Mouse (Mus musculus) heart, postnatal 10 days (tissue): ENCODE data around the gene Coa3. TPM values are rescaled to one million over a fixed set of nuclear protein-coding genes. Genes with fewer than 3 reads are reported as not detected.
A peak's percentile ranks its signal among the peaks of the same experiment; 100 is the strongest.

Experiments used
- DNase-seq, 2 experiments: peaks; one replicate each; pipeline ENCODE4 v3.0.0; 2021
- intact Hi-C: fragments of 180-260 bp; cut with DNase I; formaldehyde crosslinking; loops from one replicate; pipeline ENCODE4 v1.15.1; 2025
- total RNA-seq, 2 experiments: library from RNA; stranded (reverse); gene quantifications; 2 replicates each; pipeline ENCODE4 v1.2.3; 2021

The Coa3 gene
- total RNA-seq, 2 experiments from 2014 or later = 84.2 to 92.6 TPM

GRCm38 (mm10) chr11:101287306-101287705 is 8.4 kb upstream of the Coa3 start:
- intact Hi-C loops = no loop called here
- DNase-seq = no peak

GRCm38 (mm10) chr11:101283805-101284204 is 4.9 kb upstream of the Coa3 start:
- no peak for DNase-seq
- intact Hi-C loops = no loop called here

GRCm38 (mm10) chr11:101282896-101283295 is 4.0 kb upstream of the Coa3 start:
- no peak for DNase-seq
- intact Hi-C loops = no loop called here

GRCm38 (mm10) chr11:101280837-101281236 is 1.9 kb upstream of the Coa3 start:
- intact Hi-C loops = no loop called here
- no peak for DNase-seq

GRCm38 (mm10) chr11:101279193-101279569 is 267 bp upstream of the Coa3 start:
- DNase-seq = no peak
- intact Hi-C loops = loop anchor here (2.0 kb wide), 1 partner anchor 26 kb away; the partner anchor contains the start of gene Vps25

GRCm38 (mm10) chr11:101277381-101278222 is 1.3 kb downstream of the Coa3 start:
- intact Hi-C loops = loop anchor here (2.0 kb wide), 1 partner anchor 25 kb away; the partner anchor contains the start of gene Vps25
- no peak for DNase-seq

- no peak for DNase-seq
- intact Hi-C loops = no loop called here
These were observed 2.4 kb downstream of the Coa3 start for GRCm38 (mm10) chr11:101276319-101277070.

- intact Hi-C loops = no loop called here
- DNase-seq = no peak
These were observed 3.6 kb downstream of the Coa3 start for GRCm38 (mm10) chr11:101275309-101275708.

- no peak for DNase-seq
- intact Hi-C loops = no loop called here
These were observed 6.5 kb downstream of the Coa3 start for GRCm38 (mm10) chr11:101272446-101272845.

- no peak for DNase-seq
- intact Hi-C loops = no loop called here
These were observed 9.3 kb downstream of the Coa3 start for GRCm38 (mm10) chr11:101269577-101270116.

- DNase-seq = no peak
- intact Hi-C loops = no loop called here
These were observed 13.0 kb downstream of the Coa3 start for GRCm38 (mm10) chr11:101265906-101266305.

- intact Hi-C loops = no loop called here
- DNase-seq = no peak
These were observed 13.9 kb downstream of the Coa3 start for GRCm38 (mm10) chr11:101264954-101265471.

GRCm38 (mm10) chr11:101263989-101264280 is 15.0 kb downstream of the Coa3 start:
- intact Hi-C loops = no loop called here
- DNase-seq = no peak

- intact Hi-C loops = no loop called here
These were observed 15.6 kb downstream of the Coa3 start for GRCm38 (mm10) chr11:101263138-101263988.

GRCm38 (mm10) chr11:101262272-101262967 is 16.5 kb downstream of the Coa3 start:
- intact Hi-C loops = no loop called here
- DNase-seq = no peak

More at GRCm38 (mm10) chr11:101263138-101263988, 15.6 kb downstream of the Coa3 start:
- DNase-seq = no peak

GRCm38 (mm10) chr11:101260826-101261380 is 18.0 kb downstream of the Coa3 start:
- DNase-seq = no peak

GRCm38 (mm10) chr11:101259948-101260825 is 18.7 kb downstream of the Coa3 start, which contains the start of gene Wnk4:
Gene Wnk4 (plus strand): TSS chr11:101260567.
- intact Hi-C loops = loop anchor here (2.0 kb wide), 1 partner anchor 39 kb away; no protein-coding TSS in a partner anchor
- DNase-seq = peak; percentile 73 to 76

More at GRCm38 (mm10) chr11:101260826-101261380, 18.0 kb downstream of the Coa3 start:
- intact Hi-C loops = loop anchor here (2.0 kb wide), 1 partner anchor 38 kb away; no protein-coding TSS in a partner anchor

- peak; percentile 67 to 74 for DNase-seq
- intact Hi-C loops = no loop called here
These were observed 19.6 kb downstream of the Coa3 start for GRCm38 (mm10) chr11:101259261-101259712.
